Mouse (Mus musculus) adrenal gland (tissue): ENCODE measurements around the gene D10Wsu102e.
"Not testable (repeated sequence)": the region's sequence is repeated elsewhere in the genome, so short reads cannot be mapped to it uniquely, and the experiment has no call there.

Source experiments
- intact Hi-C: fragments of 180-260 bp; cut with DNase I; formaldehyde crosslinking; loops from one replicate; pipeline ENCODE4 v1.15.1; 2025

Gene D10Wsu102e

GRCm38 (mm10) chr10:83383863-83384262 lies 23.8 kb downstream of the D10Wsu102e start:
- intact Hi-C loops = no loop called here

DNA sequence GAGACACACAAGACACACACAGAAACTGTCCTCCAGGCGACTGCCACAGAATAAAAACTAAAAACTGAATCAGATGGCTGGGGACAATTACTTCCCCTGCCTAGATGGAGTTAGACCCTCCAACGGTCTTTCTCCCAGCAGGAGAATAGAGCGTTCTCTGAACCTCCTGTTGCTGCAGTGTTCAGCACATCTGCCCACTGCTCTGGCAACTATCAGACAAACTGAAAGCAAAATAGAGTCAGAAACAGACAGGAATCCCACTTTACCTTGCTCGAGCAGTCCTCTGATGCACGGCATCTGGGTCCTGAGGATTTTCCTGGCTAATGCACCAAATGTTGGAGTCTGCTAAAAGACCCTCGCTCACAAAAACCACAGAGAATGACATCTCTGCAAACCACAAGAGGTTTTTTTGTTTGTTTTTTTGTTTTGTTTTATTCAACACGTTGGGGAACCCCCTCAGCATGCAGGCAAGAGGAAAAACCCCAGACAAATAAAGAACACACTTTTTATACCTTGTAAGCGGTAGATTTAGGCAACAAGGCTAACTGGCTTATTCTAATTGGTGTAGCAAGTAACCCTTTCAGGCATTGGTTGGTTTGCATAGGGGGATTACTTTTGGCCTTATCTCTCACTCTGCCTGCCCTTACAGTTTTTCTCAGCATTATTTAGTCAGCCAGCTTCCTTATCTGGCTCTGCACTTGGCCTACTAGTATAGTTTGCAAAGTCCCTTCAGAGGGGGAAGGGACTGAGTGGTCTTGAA lies 24.6 kb downstream of the D10Wsu102e start:
- intact Hi-C loops = no loop called here

GRCm38 (mm10) chr10:83385330-83385910 lies 25.4 kb downstream of the D10Wsu102e start:
- intact Hi-C loops = no loop called here

DNA sequence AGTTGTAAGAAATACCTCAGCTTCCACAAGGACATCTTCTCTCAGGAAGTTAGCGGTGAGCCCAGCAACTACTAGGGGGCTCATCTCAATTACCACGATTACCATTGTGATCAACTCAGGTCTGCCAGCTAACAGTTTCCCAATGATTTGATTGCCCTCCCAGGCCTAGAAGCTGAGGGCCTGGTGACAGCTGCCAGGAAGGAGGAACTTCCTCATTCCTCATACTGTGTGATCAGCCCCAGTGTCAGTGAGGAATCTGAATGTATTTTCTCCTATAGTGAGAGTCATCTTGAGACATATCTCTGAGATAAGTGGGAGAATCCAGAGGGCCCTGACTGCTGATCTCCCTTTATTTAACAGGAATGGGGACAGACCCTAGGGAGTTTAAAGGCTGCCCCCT lies 37.3 kb downstream of the D10Wsu102e start:
- intact Hi-C loops = no loop called here

DNA sequence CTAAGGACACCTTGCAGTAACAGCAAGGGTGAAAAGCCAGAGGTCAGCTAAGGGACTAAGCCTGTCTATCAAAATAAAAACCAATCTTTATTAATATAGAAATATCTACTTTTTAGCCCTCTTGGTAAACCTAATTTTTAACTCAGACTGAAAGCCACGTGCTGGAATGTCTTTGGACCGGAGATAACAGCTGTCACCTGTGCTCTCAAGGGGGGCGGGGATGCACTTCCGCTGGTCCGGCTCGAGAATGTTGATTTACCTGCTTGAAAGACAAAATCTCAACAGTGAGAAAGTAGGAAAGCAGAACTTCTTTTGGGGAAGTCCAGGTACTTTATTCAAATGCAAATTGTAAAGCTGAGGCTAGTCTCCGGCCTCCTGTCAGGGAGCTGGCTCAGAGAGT lies 40.9 kb downstream of the D10Wsu102e start:
- intact Hi-C loops = not testable (repeated sequence)

GRCm38 (mm10) chr10:83405031-83405430 lies 45.0 kb downstream of the D10Wsu102e start:
- intact Hi-C loops = no loop called here

- intact Hi-C loops = no loop called here
Measured at GRCm38 (mm10) chr10:83405711-83406110, 45.7 kb downstream of the D10Wsu102e start.

DNA sequence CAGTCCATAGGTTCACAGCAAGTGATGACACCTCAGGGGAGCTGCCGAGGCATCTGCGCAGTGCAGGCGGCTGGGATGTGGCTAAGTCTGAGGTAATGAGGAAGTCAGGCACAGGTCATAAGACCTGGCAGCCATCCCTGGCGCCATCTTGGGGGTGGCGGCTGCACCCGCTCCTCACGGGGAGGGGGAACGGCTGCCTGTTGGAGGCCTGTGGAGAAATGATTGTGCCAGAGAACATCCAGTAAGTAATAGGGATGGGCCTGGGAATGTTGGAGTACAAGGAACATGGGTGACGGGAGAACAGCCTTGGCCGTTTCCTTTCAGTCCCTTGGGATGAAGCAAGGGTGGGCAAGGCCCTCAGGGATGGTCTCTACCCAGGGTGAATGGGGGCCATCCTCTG lies 47.1 kb downstream of the D10Wsu102e start:
- intact Hi-C loops = no loop called here

DNA sequence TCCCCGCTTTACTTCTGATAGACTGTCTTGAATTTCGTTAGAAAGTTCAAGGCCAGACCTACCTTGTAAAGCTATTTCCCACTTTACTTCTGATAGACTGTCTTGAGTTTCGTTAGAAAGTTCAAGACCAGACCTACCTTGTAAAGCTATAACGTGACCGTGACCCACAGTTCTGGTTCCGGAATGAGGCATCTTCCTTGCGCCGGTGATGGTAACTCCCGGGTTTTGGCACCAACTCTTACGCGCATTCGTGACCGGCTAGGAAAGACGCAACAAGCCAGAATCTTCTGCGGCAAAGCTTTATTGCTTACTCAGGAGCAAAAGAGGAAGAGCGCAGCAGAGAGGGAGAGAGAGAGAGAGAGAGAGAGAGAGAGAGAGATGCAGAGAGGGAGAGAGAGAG lies 58.4 kb downstream of the D10Wsu102e start:
- intact Hi-C loops = not testable (repeated sequence)

DNA sequence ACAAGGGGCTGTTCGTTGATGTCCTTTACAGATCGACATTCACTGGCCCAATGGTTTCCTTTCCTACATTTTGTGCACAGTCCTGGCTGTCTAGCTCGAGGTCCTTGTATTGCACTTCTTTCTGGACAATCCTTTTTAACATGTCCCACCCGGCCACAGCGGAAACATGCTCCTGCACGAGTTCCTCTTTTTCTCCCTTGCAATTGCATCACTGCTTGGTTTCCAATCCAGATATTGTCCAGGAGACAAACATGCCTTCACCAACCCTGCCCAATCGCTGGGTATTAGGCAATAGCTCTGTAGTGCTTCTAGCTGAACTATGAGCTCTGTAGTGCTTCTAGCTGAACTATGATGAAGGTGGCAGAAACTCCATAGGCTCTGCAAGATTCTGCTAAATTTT lies 88.6 kb downstream of the D10Wsu102e start:
- intact Hi-C loops = no loop called here

DNA sequence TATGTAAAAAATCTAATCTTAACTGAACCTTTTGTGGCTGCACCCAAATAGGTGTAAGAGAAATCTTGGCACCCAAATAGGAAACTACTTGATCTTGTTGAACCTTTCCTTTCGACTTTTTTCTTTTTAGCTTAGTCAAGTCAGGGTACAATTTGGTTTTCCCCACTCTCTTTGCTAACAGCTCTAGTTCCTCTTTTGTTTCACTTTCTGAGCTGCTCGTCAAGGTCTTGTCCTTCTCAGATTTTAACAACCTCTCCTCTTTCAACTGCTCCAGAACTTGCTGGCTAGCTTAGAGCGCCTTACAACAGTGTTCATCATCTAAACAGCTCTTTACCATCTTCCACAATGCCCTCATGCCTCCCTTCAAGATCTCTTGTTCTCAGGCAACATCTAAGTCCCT lies 97.5 kb downstream of the D10Wsu102e start:
- intact Hi-C loops = no loop called here

- intact Hi-C loops = no loop called here
Measured at GRCm38 (mm10) chr10:83475226-83475625, 115.2 kb downstream of the D10Wsu102e start.

DNA sequence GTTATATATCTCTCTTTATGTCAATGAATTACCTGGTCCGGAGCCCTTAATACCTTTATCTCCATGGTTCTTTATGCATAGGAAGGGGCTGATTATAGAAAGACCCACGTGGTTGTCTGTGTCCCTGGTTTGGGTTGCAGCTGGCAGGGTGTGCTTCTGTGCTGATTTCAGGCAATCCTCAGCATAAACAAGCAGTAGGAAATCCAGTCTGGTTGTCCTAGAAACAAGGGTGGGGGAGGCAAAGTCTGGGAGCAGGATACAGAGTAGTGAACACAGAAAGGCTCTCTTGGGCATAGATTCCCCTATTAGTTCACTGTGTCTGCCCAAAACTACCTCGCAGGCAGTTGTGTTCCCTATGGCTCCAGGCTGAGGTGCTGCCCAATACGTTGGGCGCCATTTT lies 117.3 kb downstream of the D10Wsu102e start:
- intact Hi-C loops = no loop called here

- intact Hi-C loops = no loop called here
Measured at GRCm38 (mm10) chr10:83490506-83490905, 130.5 kb downstream of the D10Wsu102e start.

GRCm38 (mm10) chr10:83497321-83497720 lies 137.3 kb downstream of the D10Wsu102e start:
- intact Hi-C loops = no loop called here

GRCm38 (mm10) chr10:83508962-83509660 lies 149.1 kb downstream of the D10Wsu102e start:
- intact Hi-C loops = no loop called here

DNA sequence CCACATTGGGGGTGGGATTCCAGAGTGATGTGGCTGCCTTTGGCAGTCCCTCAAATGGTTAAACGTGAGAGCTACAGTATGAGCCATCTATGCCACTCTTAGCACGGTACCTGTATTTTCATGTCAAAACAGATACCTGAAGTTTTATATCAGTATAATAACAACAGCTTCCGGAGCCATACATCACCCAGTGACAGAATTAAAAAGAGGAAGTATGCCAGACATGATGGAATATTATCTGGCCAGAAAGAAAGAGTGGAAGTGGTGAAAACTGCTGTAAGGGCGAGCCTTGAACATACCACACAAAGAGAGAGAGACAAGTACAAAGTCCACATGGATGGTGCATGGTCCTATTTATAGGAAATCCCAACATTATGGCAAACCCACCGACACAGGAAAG lies 151.3 kb downstream of the D10Wsu102e start:
- intact Hi-C loops = no loop called here

GRCm38 (mm10) chr10:83513736-83514135 lies 153.7 kb downstream of the D10Wsu102e start:
- intact Hi-C loops = no loop called here

- intact Hi-C loops = no loop called here
Measured at GRCm38 (mm10) chr10:83520990-83521389, 161.0 kb downstream of the D10Wsu102e start.

GRCm38 (mm10) chr10:83524238-83524637 lies 164.2 kb downstream of the D10Wsu102e start:
- intact Hi-C loops = not testable (repeated sequence)

DNA sequence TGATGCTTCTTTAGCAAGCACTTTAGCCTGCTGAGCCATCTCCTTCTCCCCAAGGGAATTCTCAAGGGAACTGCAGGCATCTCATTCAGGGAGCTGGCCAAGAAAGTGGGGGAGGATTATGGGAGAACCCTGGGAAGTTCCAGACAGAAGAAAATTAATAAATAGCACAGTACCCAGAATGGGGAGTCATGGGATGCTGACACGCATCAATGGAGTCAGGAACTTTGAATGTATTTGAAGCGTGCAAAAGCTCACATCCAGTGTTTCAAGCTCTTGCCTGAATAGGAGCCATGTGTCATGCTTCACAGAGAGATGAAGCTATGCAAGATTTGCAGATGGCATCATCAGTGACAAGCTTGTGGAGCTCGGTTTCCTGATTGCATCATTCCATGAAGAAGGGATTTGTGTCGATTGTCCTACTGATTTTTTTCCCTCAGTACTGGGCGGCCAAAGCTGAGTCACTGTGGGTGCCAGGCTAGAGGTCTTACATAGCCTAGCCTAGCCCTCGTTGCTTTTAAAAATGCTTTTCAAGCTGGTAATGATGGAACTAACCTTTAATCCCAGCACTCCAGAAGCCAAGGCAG lies 170.5 kb downstream of the D10Wsu102e start:
- intact Hi-C loops = no loop called here

GRCm38 (mm10) chr10:83533258-83533909 lies 173.4 kb downstream of the D10Wsu102e start:
- intact Hi-C loops = no loop called here
